Mouse (Mus musculus): ENCODE results near the gene Xpo4. TPM values are rescaled to one million over a fixed set of nuclear protein-coding genes. Genes with fewer than 3 reads are reported as not detected.

Gene Xpo4
- polyA plus RNA-seq, 1 experiment from 2014 or later, result 12.0 TPM

DNA sequence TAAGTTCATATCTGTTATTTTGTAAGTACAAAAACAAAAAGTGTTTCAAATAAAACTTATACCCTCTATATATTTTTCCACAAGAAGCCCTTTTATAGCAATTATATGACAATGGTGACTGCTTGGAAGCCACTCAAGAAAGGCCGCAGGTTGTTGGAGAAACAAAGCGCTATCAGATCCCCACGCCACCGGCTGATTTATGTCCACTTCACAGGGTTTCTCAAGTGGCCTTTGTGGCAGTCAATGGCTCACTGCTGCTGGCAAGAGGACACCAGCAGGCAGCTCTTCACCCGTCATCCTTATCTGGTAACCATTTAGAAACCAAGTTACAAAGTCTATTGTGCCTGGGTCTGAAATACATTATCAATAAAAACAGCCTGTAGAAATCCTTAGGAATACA is 31.1 kb downstream of the Xpo4 start:
- H3K4me3 ChIP-seq, result no peak overlapping the region
- peaks cover 7% of the 10 kb centered on the region for H3K36me3 ChIP-seq
- no peaks in the 10 kb centered on the region for H3K9me3 ChIP-seq
- no peak overlapping the region for H3K27ac ChIP-seq (replicated peaks)
- peaks cover 30% of the 10 kb centered on the region for H3K4me1 ChIP-seq
- no peak overlapping the region for H3K9ac ChIP-seq
- 29% methylated on average over 5 of the region's 5 CpGs for WGBS
- 0 out of 2 replicates have a peak, but pooled peaks cover 2% of the 10 kb centered on the region for H3K27me3 ChIP-seq (replicated peaks)
- ATAC-seq (ENCODE audit: extremely low read depth, insufficient number of reproducible peaks, low FRiP score, low TSS enrichment), result no peak
- H3K4me2 ChIP-seq, result no peak overlapping the region

GRCm38 (mm10) chr14:57629595-57629994 is 35.6 kb downstream of the Xpo4 start:
- H3K9me3 ChIP-seq, result no peaks in the 10 kb centered on the region
- 43% methylated on average over 4 of the region's 4 CpGs for WGBS

GRCm38 (mm10) chr14:57622934-57623333 is 42.3 kb downstream of the Xpo4 start:
- Histone ChIP-seq H3K27ac (replicated peaks) (no peak overlapping the region), H3K9ac (no peak overlapping the region), H3K4me2 (no peak overlapping the region), H3K9me3 (no peaks in the 10 kb centered on the region), H3K4me1 (peaks cover 9% of the 10 kb centered on the region), H3K27me3 (replicated peaks) (no peaks in the 10 kb centered on the region), H3K4me3 (no peak overlapping the region), H3K36me3 (peaks cover 47% of the 10 kb centered on the region)
- WGBS, result 72% methylated on average over 3 of the region's 3 CpGs
- no peak for ATAC-seq (ENCODE audit: extremely low read depth, insufficient number of reproducible peaks, low FRiP score, low TSS enrichment)

More at GRCm38 (mm10) chr14:57629595-57629994, 35.6 kb downstream of the Xpo4 start:
- no peak overlapping the region for H3K9ac ChIP-seq
- H3K4me2 ChIP-seq, result no peak overlapping the region
- peaks cover 44% of the 10 kb centered on the region for H3K36me3 ChIP-seq
- ATAC-seq (ENCODE audit: extremely low read depth, insufficient number of reproducible peaks, low FRiP score, low TSS enrichment), result no peak
- H3K27me3 ChIP-seq (replicated peaks), result no peaks in the 10 kb centered on the region
- no peak overlapping the region for H3K27ac ChIP-seq (replicated peaks)
- peaks cover 24% of the 10 kb centered on the region for H3K4me1 ChIP-seq
- no peak overlapping the region for H3K4me3 ChIP-seq

- H3K4me1 ChIP-seq, result peaks cover 12% of the 10 kb centered on the region
- no peaks in the 10 kb centered on the region for H3K27me3 ChIP-seq (replicated peaks)
- peaks cover 35% of the 10 kb centered on the region for H3K36me3 ChIP-seq
- H3K4me2 ChIP-seq, result no peak overlapping the region
- no peak overlapping the region for H3K27ac ChIP-seq (replicated peaks)
- H3K9me3 ChIP-seq, result no peaks in the 10 kb centered on the region
- 78% methylated on average over 4 of the region's 4 CpGs for WGBS
- no peak for ATAC-seq (ENCODE audit: extremely low read depth, insufficient number of reproducible peaks, low FRiP score, low TSS enrichment)
- H3K4me3 ChIP-seq, result no peak overlapping the region
- H3K9ac ChIP-seq, result no peak overlapping the region
Observed at GRCm38 (mm10) chr14:57621699-57622098, 43.5 kb downstream of the Xpo4 start.

GRCm38 (mm10) chr14:57620598-57621236 is 44.5 kb downstream of the Xpo4 start:
- H3K36me3 ChIP-seq, result peaks cover 28% of the 10 kb centered on the region
- no peak overlapping the region for H3K27ac ChIP-seq (replicated peaks)
- H3K4me2 ChIP-seq, result no peak overlapping the region
- H3K9me3 ChIP-seq, result no peaks in the 10 kb centered on the region
- no peak overlapping the region for H3K9ac ChIP-seq
- peaks cover 12% of the 10 kb centered on the region for H3K4me1 ChIP-seq
- WGBS, result 67% methylated on average over 4 of the region's 4 CpGs
- no peak for ATAC-seq (ENCODE audit: extremely low read depth, insufficient number of reproducible peaks, low FRiP score, low TSS enrichment)
- H3K4me3 ChIP-seq, result no peak overlapping the region
- H3K27me3 ChIP-seq (replicated peaks), result no peaks in the 10 kb centered on the region

DNA sequence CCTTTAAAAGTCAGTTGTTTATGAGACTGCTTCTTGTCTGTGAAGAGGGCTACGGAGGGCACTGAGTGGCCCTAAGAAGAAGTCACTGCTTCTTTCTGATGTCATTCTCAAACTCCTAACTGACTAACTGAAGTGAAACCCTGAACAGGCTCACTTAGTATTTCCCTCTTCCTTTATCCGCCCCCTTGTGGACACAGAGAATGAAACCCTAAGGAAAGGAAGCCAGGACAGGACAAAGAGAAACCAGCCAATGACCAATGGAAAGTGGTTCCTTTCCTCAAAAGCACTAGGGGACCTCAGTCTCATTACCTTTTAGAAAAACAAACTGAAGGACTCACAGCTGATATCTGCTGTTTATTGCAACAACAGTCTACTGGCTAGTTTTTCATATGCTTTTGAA is 45.7 kb downstream of the Xpo4 start:
- Histone ChIP-seq H3K4me1 (peaks cover 12% of the 10 kb centered on the region), H3K4me2 (no peak overlapping the region), H3K9ac (no peak overlapping the region), H3K4me3 (no peak overlapping the region), H3K27ac (replicated peaks) (no peak overlapping the region), H3K27me3 (replicated peaks) (no peaks in the 10 kb centered on the region), H3K36me3 (peaks cover 20% of the 10 kb centered on the region; the same call in 1 of the 2 replicates), H3K9me3 (no peaks in the 10 kb centered on the region)
- WGBS, result 54% methylated on average over 2 of the region's 2 CpGs
- no peak for ATAC-seq (ENCODE audit: extremely low read depth, insufficient number of reproducible peaks, low FRiP score, low TSS enrichment)

DNA sequence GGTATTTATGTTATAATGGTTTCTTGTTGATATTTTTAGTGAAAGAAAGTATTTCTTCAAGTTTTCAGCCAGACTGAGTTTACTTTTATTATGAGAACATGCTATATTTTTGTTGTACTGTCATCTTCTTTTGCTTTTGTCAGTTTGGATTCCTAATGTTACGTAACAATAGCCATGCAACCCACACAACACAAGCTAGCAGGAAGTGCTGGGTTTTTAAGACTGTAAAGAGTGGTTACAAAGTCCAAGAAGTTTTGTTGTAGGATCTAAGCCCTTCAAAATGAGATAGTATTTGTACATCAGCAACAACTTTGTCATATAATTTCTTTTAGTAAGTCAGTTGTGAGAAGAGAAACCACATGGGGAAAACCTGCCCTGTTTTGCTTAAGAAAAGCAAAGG is 47.6 kb downstream of the Xpo4 start:
- WGBS, result 98% methylated on average over 1 of the region's 1 CpGs
- ATAC-seq (ENCODE audit: extremely low read depth, insufficient number of reproducible peaks, low FRiP score, low TSS enrichment), result no peak
- H3K4me1 ChIP-seq, result peaks cover 14% of the 10 kb centered on the region
- H3K4me3 ChIP-seq, result no peak overlapping the region
- no peaks in the 10 kb centered on the region for H3K9me3 ChIP-seq
- H3K27me3 ChIP-seq (replicated peaks), result no peaks in the 10 kb centered on the region
- no peak overlapping the region for H3K4me2 ChIP-seq
- no peak overlapping the region for H3K9ac ChIP-seq
- peaks cover 9% of the 10 kb centered on the region for H3K36me3 ChIP-seq
- H3K27ac ChIP-seq (replicated peaks), result no peak overlapping the region

DNA sequence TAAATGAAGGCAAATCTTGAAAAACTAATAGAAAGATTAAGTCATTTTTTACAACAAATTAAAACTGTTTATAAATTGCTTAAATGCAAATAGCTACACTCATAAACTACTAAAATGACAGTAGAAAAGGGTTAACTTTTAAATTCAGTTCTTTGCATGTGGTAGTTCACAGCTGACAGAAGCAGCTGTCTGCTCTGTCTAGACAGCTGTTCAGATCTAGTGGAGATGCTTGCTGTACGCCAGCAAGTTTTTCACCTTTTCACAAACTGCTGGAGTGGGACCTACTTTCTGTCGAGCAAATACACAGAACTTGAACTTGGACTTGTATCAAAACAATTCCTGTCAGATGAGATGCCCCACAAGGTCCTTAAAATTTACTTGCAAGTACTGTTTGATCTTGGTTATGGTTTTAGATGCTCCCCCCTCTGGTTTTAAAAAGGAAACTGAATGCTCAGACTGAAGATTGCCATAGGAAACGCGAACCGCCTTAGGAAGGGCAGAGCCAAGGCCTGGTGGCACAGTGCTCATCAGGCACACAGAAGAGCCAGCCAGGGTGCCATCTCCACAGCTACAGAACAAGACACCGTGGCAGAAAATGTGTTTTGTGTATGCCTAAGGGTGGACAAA is 48.8 kb downstream of the Xpo4 start:
- Histone ChIP-seq H3K9me3 (no peaks in the 10 kb centered on the region), H3K4me3 (no peak overlapping the region), H3K27ac (replicated peaks) (no peak overlapping the region), H3K27me3 (replicated peaks) (no peaks in the 10 kb centered on the region), H3K4me1 (peaks cover 14% of the 10 kb centered on the region), H3K36me3 (peaks cover 9% of the 10 kb centered on the region), H3K9ac (no peak overlapping the region), H3K4me2 (no peak overlapping the region)
- ATAC-seq (ENCODE audit: extremely low read depth, insufficient number of reproducible peaks, low FRiP score, low TSS enrichment), result no peak
- WGBS, result 81% methylated on average over 6 of the region's 6 CpGs

DNA sequence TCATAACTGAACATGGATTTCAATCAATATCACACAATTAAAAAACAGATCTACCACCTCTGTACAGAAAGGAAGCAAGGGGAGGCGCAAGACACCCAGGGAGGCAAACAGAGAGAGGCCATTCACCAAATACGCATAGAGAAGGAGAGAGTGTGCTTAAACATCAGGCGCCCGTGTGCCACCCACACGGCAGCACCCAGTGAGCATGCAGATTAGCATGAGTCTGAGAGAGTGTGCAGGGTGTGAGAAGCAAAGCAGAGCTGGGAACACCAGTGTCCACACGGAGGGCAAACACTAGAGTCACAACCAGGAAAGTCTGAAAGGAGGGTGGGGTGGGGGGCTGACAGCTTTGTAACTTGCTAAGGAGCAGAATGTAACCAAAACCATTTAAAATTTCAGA is 49.4 kb downstream of the Xpo4 start:
- Histone ChIP-seq H3K4me2 (no peak overlapping the region), H3K4me3 (no peak overlapping the region), H3K36me3 (peaks cover 9% of the 10 kb centered on the region), H3K9me3 (no peaks in the 10 kb centered on the region), H3K9ac (no peak overlapping the region), H3K4me1 (peaks cover 17% of the 10 kb centered on the region), H3K27me3 (replicated peaks) (no peaks in the 10 kb centered on the region), H3K27ac (replicated peaks) (no peak overlapping the region)
- no peak for ATAC-seq (ENCODE audit: extremely low read depth, insufficient number of reproducible peaks, low FRiP score, low TSS enrichment)
- 85% methylated on average over 6 of the region's 6 CpGs for WGBS

DNA sequence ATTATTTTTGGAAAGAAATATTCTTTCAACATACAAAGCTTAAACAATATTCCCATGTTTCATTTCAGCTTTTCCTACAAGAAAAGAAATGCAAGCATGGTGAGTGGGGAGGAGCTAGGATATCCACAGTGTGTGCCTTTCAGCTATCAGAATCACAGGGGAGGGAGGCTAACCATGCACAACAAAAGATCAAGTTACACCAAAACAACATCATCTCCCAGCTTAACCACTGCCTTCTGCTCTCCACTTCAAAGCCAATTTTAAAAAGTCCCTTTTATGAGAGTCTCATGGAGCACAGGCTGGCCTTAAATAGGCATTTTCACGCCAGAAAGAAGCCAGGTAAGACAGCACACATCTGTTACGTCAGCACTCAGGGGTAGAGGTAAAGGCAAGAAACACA is 54.2 kb downstream of the Xpo4 start:
- ATAC-seq (ENCODE audit: extremely low read depth, insufficient number of reproducible peaks, low FRiP score, low TSS enrichment), result no peak
- WGBS, result 73% methylated on average over 2 of the region's 2 CpGs
- no peaks in the 10 kb centered on the region for H3K9me3 ChIP-seq
- H3K4me2 ChIP-seq, result no peak overlapping the region
- peaks cover 12% of the 10 kb centered on the region; the same call in 1 of the 2 replicates for H3K27me3 ChIP-seq (replicated peaks)
- no peak overlapping the region for H3K27ac ChIP-seq (replicated peaks)
- H3K4me3 ChIP-seq, result no peak overlapping the region
- no peak overlapping the region for H3K9ac ChIP-seq
- peaks cover 48% of the 10 kb centered on the region for H3K4me1 ChIP-seq
- H3K36me3 ChIP-seq, result peaks cover 13% of the 10 kb centered on the region

DNA sequence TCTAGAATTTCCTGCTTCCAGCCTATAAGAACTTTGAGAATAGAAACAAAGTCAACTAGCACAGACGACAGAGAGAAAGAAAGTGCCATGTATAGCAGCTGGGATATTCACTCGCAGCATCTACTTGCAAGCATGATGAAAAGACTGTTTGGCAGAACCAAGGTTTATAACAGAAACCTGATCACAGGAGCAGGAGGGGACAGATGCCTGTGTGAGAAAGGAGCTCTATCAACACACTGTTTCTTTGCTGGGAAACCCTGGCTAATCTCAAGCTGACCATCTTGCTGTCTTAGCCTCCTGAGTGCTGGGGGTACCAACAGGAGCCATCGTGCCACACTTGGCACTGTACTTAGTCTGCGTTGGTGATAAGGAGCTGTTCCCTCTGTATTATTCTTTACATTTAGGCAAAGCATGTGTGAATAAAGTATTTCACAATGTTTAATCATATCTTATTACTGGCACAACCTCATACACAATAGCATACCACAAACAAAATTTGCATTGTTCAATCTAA is 55.4 kb downstream of the Xpo4 start:
- Histone ChIP-seq H3K27ac (replicated peaks) (no peak overlapping the region), H3K36me3 (peaks cover 17% of the 10 kb centered on the region), H3K4me2 (no peak overlapping the region), H3K4me3 (no peak overlapping the region), H3K27me3 (replicated peaks) (peaks cover 12% of the 10 kb centered on the region; the same call in 1 of the 2 replicates), H3K9me3 (no peaks in the 10 kb centered on the region), H3K4me1 (peaks cover 48% of the 10 kb centered on the region), H3K9ac (no peak overlapping the region)
- ATAC-seq (ENCODE audit: extremely low read depth, insufficient number of reproducible peaks, low FRiP score, low TSS enrichment), result no peak
- WGBS, result 57% methylated on average over 4 of the region's 4 CpGs

GRCm38 (mm10) chr14:57607500-57607899 is 57.7 kb downstream of the Xpo4 start:
- Histone ChIP-seq H3K4me1 (peaks cover 41% of the 10 kb centered on the region), H3K9ac (no peak overlapping the region), H3K4me3 (no peak overlapping the region), H3K27ac (replicated peaks) (peak overlapping the region; percentile 58), H3K9me3 (no peaks in the 10 kb centered on the region), H3K27me3 (replicated peaks) (peaks cover 16% of the 10 kb centered on the region), H3K4me2 (peak overlapping the region; percentile 24; the same call in 1 of the 2 replicates), H3K36me3 (peaks cover 36% of the 10 kb centered on the region)
- peak; percentile 78; the same call in 1 of the 2 replicates for ATAC-seq (ENCODE audit: extremely low read depth, insufficient number of reproducible peaks, low FRiP score, low TSS enrichment)
- WGBS, result 11% methylated on average over 1 of the region's 1 CpGs
